Mouse (Mus musculus): ENCODE results near the gene Gm17617.
"Not testable (repeated sequence)": the region's sequence is repeated elsewhere in the genome, so short reads cannot be mapped to it uniquely, and the experiment has no call there.

Gm17617 gene

DNA sequence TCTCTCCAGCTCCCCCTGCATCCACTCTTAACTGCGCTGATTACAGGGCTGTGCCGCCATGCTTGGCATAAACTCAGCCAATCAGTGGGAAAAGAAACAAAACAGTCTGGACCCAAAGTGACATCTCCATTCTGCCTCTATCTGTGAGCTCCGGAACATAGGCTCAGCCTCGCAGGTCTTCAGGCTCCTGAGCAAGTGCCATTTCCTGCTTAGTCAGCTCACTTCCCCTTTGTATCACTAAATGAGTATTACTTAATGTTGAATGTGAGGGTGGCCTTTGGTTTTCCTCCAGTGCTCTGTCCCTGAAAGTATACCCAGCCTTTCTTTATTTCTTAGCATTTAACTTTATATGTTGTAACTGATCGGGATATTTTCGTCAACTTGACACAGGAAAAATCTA, 8.4 kb downstream of the Gm17617 start:
- DNase-seq (ENCODE audit: low read depth) = no peak

GRCm38 (mm10) chr13:55114375-55114774, 19.0 kb downstream of the Gm17617 start:
- no peak for DNase-seq (ENCODE audit: low read depth)

DNA sequence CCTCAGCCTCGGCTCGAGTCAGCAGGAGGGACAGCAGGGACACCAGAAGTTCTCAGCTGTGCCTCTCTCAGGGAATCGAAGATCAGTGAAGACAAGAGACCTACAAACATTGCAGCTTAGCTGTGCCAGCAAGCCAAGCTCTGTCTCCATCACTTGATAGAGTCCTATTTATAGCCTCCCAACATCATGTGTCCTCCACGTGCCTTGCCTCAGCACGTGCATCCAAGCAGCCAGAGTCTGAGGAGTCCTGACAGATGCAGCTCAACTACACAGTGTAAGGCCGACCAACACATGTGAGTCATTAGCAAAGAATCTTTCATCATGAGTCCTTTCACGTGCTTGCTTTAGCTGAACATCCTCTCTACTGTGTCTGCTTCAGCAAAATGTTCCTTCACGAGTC, 25.7 kb downstream of the Gm17617 start:
- DNase-seq (ENCODE audit: low read depth) = no peak

DNA sequence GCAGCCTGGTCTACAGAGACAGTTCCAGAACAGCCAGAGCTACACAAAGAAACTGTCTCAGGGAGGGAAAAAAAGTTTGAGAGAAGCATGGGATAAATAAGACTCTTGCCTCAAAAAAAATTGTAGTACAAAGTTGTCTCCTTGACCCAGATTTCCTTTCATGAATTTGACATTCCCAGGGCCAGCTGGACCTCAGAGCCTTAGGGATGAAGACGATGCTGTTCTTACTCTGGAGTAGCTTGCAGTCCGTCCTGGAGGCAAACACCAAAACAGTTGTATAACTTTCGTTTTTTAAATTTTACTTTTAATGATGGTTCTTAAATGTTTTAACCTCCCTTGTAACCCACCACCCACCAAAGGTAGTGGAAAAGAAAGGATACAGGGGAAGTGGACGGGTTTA, 26.2 kb downstream of the Gm17617 start:
- no peak for DNase-seq (ENCODE audit: low read depth)

DNA sequence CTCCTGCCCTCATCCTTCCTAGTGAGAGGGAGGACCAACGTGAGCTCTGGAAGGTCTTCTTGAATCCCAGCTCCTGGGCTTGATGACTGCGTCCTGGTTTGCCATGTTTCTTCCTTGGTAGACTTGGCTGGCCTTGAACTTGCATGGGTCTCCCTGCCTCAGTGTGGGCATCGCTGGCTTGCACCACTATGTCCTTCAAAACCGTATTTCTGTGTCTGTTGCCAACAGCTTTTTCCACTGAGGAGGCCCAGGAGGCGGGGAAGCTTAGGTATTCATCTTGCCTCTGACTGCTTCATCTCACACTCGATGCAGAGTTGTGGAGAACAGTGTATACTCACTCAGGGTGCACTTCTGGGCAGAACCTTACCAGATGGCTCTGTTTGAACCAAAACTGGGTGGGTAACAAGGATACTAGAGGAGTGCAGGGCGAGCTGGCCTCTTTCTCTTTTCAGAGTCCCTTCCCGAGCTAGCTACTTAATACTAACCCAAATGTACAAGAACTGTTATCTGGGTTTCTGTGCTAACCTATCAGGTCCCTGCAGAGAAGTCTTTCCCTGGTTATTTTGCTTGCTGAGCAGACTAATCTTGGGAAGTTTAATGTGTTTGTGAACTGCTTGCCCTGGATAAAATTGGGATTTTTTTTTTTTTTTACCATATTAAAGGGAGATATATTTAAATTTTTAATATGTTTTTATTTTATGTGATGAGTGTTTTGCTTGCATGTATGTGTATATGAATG, 27.2 kb downstream of the Gm17617 start:
- no peak for DNase-seq (ENCODE audit: low read depth)

DNA sequence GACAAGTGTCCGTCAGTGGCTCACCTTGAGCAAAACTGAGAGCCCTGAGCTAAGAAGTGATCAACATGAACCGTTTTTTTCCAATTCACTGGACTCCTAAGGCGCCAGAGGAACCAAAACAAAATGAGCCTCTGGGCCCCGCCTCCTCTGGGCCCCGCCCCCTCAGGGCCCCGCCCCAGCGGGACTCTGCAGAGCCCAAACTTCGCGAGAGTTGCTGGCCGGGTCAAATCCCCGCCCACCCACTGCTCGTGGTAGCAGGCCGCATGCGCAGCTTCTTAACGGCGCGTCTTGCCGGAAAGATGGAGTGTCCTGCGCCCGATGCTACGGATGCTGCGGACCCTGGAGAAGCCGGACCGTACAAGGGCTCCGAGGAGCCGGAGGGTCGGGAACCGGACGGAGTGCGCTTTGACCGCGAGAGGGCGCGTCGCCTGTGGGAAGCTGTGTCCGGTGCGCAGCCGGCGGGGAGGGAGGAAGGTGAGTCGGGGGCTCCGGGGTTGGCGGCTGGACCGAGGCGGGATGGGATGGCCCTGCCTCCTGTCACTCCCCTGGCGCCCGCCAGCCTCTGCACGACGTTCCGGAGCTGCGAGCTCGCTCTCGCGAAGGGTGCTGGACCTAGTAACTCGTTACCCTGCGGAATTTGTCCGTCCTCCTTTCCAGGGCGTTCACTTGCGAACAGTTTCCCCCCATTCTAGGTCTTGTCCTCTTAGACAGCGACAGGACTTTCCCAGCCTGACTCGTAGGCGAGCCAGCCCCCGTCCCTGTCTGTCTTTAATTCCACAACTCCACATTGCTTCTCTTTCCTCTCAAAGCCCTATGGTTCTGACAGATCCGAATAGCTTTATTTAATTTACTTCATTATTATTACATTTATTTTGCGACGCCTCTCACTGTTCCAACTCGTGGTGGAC, 28.0 kb downstream of the Gm17617 start, which contains the start of gene Zfp346:
TSS of gene Zfp346 (plus strand) at position 267 of the 908 bp plus-strand sequence.
- peak; percentile 97 for DNase-seq (ENCODE audit: low read depth)

GRCm38 (mm10) chr13:55103351-55103750, 30.0 kb downstream of the Gm17617 start:
- no peak for DNase-seq (ENCODE audit: low read depth)

DNA sequence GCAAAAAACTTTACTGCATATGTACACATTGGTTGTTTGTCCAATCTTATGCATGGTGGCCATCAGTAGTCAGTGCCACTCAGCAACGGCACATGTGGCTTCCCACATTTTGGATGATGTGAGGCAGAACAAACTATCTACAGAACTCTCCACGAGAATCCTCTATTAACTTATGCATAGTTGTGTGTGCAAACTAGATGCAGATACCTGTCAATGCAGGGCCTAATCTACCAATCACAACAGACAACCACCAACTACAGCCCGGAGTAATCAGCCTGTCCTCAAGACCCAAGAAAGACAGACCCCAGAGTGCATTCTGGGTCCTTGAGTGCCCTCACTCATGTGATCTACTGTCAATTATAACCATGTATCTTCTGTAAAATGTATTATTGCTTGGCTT, 31.0 kb downstream of the Gm17617 start:
- no peak for DNase-seq (ENCODE audit: low read depth)

DNA sequence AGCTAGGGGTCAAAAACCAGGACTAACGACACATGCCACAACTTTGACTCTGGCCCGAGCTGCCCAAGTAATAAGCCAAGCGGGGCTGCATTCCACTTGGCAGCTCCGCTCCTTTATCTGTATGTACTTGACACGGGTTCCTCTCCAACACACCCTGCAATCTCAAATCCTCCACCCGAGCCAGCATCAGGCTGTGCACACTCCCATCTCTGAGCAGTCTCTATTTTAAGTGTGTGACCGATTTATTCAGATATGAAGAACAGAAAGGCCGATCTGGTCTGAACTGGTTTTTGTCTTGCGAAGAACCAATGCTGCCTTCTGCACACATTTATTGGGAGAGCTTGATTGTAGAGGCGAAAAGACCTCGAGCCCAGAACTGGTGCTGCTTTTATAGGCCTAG, 31.7 kb downstream of the Gm17617 start:
- DNase-seq (ENCODE audit: low read depth) = no peak

GRCm38 (mm10) chr13:55099726-55100478, 33.4 kb downstream of the Gm17617 start, which contains the start of gene Uimc1:
Uimc1 (minus strand) TSS chr13:55100300.
- peak; percentile 90 for DNase-seq (ENCODE audit: low read depth)

GRCm38 (mm10) chr13:55099066-55099725, 34.2 kb downstream of the Gm17617 start:
- DNase-seq (ENCODE audit: low read depth) = peak; percentile 80

DNA sequence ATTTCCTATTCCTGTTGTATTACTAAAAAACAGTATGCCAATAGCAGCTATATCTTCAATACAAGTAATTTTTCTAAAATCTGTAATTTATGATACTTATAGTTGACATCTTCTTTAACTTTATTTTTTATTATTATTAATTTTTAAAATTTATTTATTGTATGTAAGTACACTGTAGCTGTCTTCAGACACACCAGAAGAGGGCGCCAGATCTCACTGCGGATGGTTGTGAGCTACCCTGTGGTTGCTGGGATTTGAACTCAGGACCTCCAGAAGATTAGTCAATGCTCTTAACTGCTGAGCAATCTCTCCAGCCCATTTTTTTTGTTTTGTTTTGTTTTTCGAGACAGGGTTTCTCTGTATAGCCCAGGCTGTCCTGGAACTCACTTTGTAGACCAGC, 35.5 kb downstream of the Gm17617 start:
- not testable (repeated sequence) for DNase-seq (ENCODE audit: low read depth)

DNA sequence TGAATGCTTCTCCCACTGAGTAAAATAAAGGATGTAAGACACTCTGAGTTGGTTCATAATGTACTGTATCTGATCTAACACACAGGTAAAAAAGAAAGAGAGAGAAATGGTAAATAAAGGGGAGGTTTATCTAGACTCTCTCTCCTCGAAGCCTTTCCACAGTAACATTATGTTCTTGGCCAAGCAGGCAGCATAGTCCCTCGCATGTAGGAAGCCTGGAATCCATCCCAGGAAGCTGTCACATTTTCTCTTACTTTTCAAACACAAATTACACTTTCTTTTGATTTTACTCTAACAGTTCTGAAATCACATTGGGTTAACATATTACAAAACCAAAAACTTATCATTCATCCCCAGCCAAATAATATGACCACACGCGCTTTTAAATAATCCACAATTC, 40.8 kb downstream of the Gm17617 start:
- DNase-seq (ENCODE audit: low read depth) = no peak
